Mouse (Mus musculus): Measurements from ENCODE around the gene Wdfy4. TPM values are rescaled to one million over a fixed set of nuclear protein-coding genes. Genes with fewer than 3 reads are reported as not detected.

Gene Wdfy4
- polyA plus RNA-seq, 1 experiment from 2014 or later, result 0.11 TPM

GRCm38 (mm10) chr14:33000112-33000979 lies 185.0 kb downstream of the Wdfy4 start:
- H3K4me3 ChIP-seq (ENCODE audit: low read depth, low read length), result no peak overlapping the region
- DNase-seq (ENCODE audit: low spot score) (peak; percentile 12), ATAC-seq (ENCODE audit: low FRiP score) (0 out of 2 replicates have a peak, but pooled peaks have one; percentile 53)
- no peaks in the 10 kb centered on the region for H3K27me3 ChIP-seq (ENCODE audit: control insufficient read depth, insufficient read depth, low read length)
- H3K4me1 ChIP-seq (replicated peaks; ENCODE audit: control insufficient read depth, insufficient read depth, low read length), result no peaks in the 10 kb centered on the region
- WGBS, result 24% methylated on average over 8 of the region's 8 CpGs
- 0 out of 2 replicates have a peak, but pooled peaks cover 3% of the 10 kb centered on the region for H3K9me3 ChIP-seq (ENCODE audit: control insufficient read depth, low read length)
- no peak overlapping the region for H3K9ac ChIP-seq (ENCODE audit: low read depth, low read length)
- H3K27ac ChIP-seq (ENCODE audit: low read depth, low read length), result no peak overlapping the region
- no peak overlapping the region for H3K4me2 ChIP-seq (replicated peaks; ENCODE audit: low read depth, low read length)
- H3K36me3 ChIP-seq (ENCODE audit: control insufficient read depth, insufficient read depth, low read length), result no peaks in the 10 kb centered on the region

GRCm38 (mm10) chr14:32999511-32999910 lies 185.8 kb downstream of the Wdfy4 start:
- WGBS, result 28% methylated on average over 10 of the region's 10 CpGs
- ATAC-seq (ENCODE audit: low FRiP score) (peak; percentile 60), DNase-seq (ENCODE audit: low spot score) (peak; percentile 19)
- H3K4me2 ChIP-seq (replicated peaks; ENCODE audit: low read depth, low read length), result no peak overlapping the region
- peaks cover 3% of the 10 kb centered on the region; the same call in 1 of the 2 replicates for H3K4me1 ChIP-seq (replicated peaks; ENCODE audit: control insufficient read depth, insufficient read depth, low read length)
- no peaks in the 10 kb centered on the region for H3K27me3 ChIP-seq (ENCODE audit: control insufficient read depth, insufficient read depth, low read length)
- H3K27ac ChIP-seq (ENCODE audit: low read depth, low read length), result no peak overlapping the region
- H3K36me3 ChIP-seq (ENCODE audit: control insufficient read depth, insufficient read depth, low read length), result no peaks in the 10 kb centered on the region
- H3K9me3 ChIP-seq (ENCODE audit: control insufficient read depth, low read length), result no peaks in the 10 kb centered on the region
- H3K4me3 ChIP-seq (ENCODE audit: low read depth, low read length), result no peak overlapping the region
- peak overlapping the region; percentile 12; the same call in 1 of the 2 replicates for H3K9ac ChIP-seq (ENCODE audit: low read depth, low read length)

GRCm38 (mm10) chr14:32994954-32995636 lies 190.2 kb downstream of the Wdfy4 start:
- H3K4me3 ChIP-seq (ENCODE audit: low read depth, low read length), result no peak overlapping the region
- 3% methylated on average over 10 of the region's 10 CpGs for WGBS
- no peak overlapping the region for H3K9ac ChIP-seq (ENCODE audit: low read depth, low read length)
- ATAC-seq (ENCODE audit: low FRiP score), result no peak
- no peaks in the 10 kb centered on the region for H3K36me3 ChIP-seq (ENCODE audit: control insufficient read depth, insufficient read depth, low read length)
- DNase-seq (ENCODE audit: low spot score), result peak; percentile 47
- no peak overlapping the region for H3K4me2 ChIP-seq (replicated peaks; ENCODE audit: low read depth, low read length)
- no peaks in the 10 kb centered on the region for H3K9me3 ChIP-seq (ENCODE audit: control insufficient read depth, low read length)
- no peak overlapping the region for H3K27ac ChIP-seq (ENCODE audit: low read depth, low read length)
- no peaks in the 10 kb centered on the region for H3K27me3 ChIP-seq (ENCODE audit: control insufficient read depth, insufficient read depth, low read length)
- peaks cover 3% of the 10 kb centered on the region; the same call in 1 of the 2 replicates for H3K4me1 ChIP-seq (replicated peaks; ENCODE audit: control insufficient read depth, insufficient read depth, low read length)

- DNase-seq (ENCODE audit: low spot score) (no peak), ATAC-seq (ENCODE audit: low FRiP score) (no peak)
- Histone ChIP-seq H3K4me1 (replicated peaks; ENCODE audit: control insufficient read depth, insufficient read depth, low read length) (peaks cover 3% of the 10 kb centered on the region; the same call in 1 of the 2 replicates), H3K4me3 (ENCODE audit: low read depth, low read length) (no peak within 1 kb of the TSS), H3K9me3 (ENCODE audit: control insufficient read depth, low read length) (no peaks in the 10 kb centered on the region), H3K27ac (ENCODE audit: low read depth, low read length) (no peak within 1 kb of the TSS), H3K36me3 (ENCODE audit: control insufficient read depth, insufficient read depth, low read length) (no peaks in the 10 kb centered on the region), H3K4me2 (replicated peaks; ENCODE audit: low read depth, low read length) (no peak within 1 kb of the TSS), H3K27me3 (ENCODE audit: control insufficient read depth, insufficient read depth, low read length) (no peaks in the 10 kb centered on the region), H3K9ac (ENCODE audit: low read depth, low read length) (no peak within 1 kb of the TSS)
- 89% methylated on average over 2 of the region's 2 CpGs for WGBS
Observed at GRCm38 (mm10) chr14:32991082-32991481, 194.2 kb downstream of the Wdfy4 start, which contains the start of gene Lrrc18. Lrrc18 (plus strand) TSS chr14:32991382.

GRCm38 (mm10) chr14:32986659-32987058 lies 198.6 kb downstream of the Wdfy4 start:
- ATAC-seq (ENCODE audit: low FRiP score), result no peak
- Histone ChIP-seq H3K9me3 (ENCODE audit: control insufficient read depth, low read length) (no peaks in the 10 kb centered on the region), H3K4me3 (ENCODE audit: low read depth, low read length) (no peak overlapping the region), H3K9ac (ENCODE audit: low read depth, low read length) (no peak overlapping the region), H3K4me1 (replicated peaks; ENCODE audit: control insufficient read depth, insufficient read depth, low read length) (no peaks in the 10 kb centered on the region), H3K27ac (ENCODE audit: low read depth, low read length) (no peak overlapping the region), H3K36me3 (ENCODE audit: control insufficient read depth, insufficient read depth, low read length) (no peaks in the 10 kb centered on the region), H3K27me3 (ENCODE audit: control insufficient read depth, insufficient read depth, low read length) (no peaks in the 10 kb centered on the region), H3K4me2 (replicated peaks; ENCODE audit: low read depth, low read length) (no peak overlapping the region)
- DNase-seq (ENCODE audit: low spot score), result no peak
- WGBS, result 62% methylated on average over 4 of the region's 4 CpGs

- no peak overlapping the region for H3K4me2 ChIP-seq (replicated peaks; ENCODE audit: low read depth, low read length)
- 82% methylated on average over 6 of the region's 6 CpGs for WGBS
- H3K4me1 ChIP-seq (replicated peaks; ENCODE audit: control insufficient read depth, insufficient read depth, low read length), result no peaks in the 10 kb centered on the region
- no peak for DNase-seq (ENCODE audit: low spot score)
- ATAC-seq (ENCODE audit: low FRiP score), result no peak
- no peak overlapping the region for H3K9ac ChIP-seq (ENCODE audit: low read depth, low read length)
- no peak overlapping the region for H3K4me3 ChIP-seq (ENCODE audit: low read depth, low read length)
- H3K27me3 ChIP-seq (ENCODE audit: control insufficient read depth, insufficient read depth, low read length), result no peaks in the 10 kb centered on the region
- no peak overlapping the region for H3K27ac ChIP-seq (ENCODE audit: low read depth, low read length)
- H3K9me3 ChIP-seq (ENCODE audit: control insufficient read depth, low read length), result no peaks in the 10 kb centered on the region
- H3K36me3 ChIP-seq (ENCODE audit: control insufficient read depth, insufficient read depth, low read length), result no peaks in the 10 kb centered on the region
Observed at GRCm38 (mm10) chr14:32984176-32984738, 201.1 kb downstream of the Wdfy4 start.

GRCm38 (mm10) chr14:32970700-32971099 lies 214.6 kb downstream of the Wdfy4 start:
- ATAC-seq (ENCODE audit: low FRiP score) (no peak), DNase-seq (ENCODE audit: low spot score) (no peak)
- Histone ChIP-seq H3K27ac (ENCODE audit: low read depth, low read length) (no peak overlapping the region), H3K4me1 (replicated peaks; ENCODE audit: control insufficient read depth, insufficient read depth, low read length) (no peaks in the 10 kb centered on the region), H3K4me3 (ENCODE audit: low read depth, low read length) (no peak overlapping the region), H3K9me3 (ENCODE audit: control insufficient read depth, low read length) (no peaks in the 10 kb centered on the region), H3K4me2 (replicated peaks; ENCODE audit: low read depth, low read length) (no peak overlapping the region), H3K27me3 (ENCODE audit: control insufficient read depth, insufficient read depth, low read length) (no peaks in the 10 kb centered on the region), H3K9ac (ENCODE audit: low read depth, low read length) (no peak overlapping the region), H3K36me3 (ENCODE audit: control insufficient read depth, insufficient read depth, low read length) (no peaks in the 10 kb centered on the region)
- WGBS, result 59% methylated on average over 9 of the region's 9 CpGs

GRCm38 (mm10) chr14:32964742-32965141 lies 220.6 kb downstream of the Wdfy4 start:
- Histone ChIP-seq H3K27me3 (ENCODE audit: control insufficient read depth, insufficient read depth, low read length) (no peaks in the 10 kb centered on the region), H3K27ac (ENCODE audit: low read depth, low read length) (no peak overlapping the region), H3K9ac (ENCODE audit: low read depth, low read length) (no peak overlapping the region), H3K36me3 (ENCODE audit: control insufficient read depth, insufficient read depth, low read length) (no peaks in the 10 kb centered on the region), H3K9me3 (ENCODE audit: control insufficient read depth, low read length) (no peaks in the 10 kb centered on the region), H3K4me2 (replicated peaks; ENCODE audit: low read depth, low read length) (no peak overlapping the region), H3K4me3 (ENCODE audit: low read depth, low read length) (no peak overlapping the region), H3K4me1 (replicated peaks; ENCODE audit: control insufficient read depth, insufficient read depth, low read length) (no peaks in the 10 kb centered on the region)
- 71% methylated on average over 10 of the region's 10 CpGs for WGBS
- DNase-seq (ENCODE audit: low spot score) (no peak), ATAC-seq (ENCODE audit: low FRiP score) (no peak)

All from hindbrain, embryonic 11.5 days (tissue).